Mouse (Mus musculus): ENCODE data around the gene A830018L16Rik. TPM values are rescaled to one million over a fixed set of nuclear protein-coding genes. Genes with fewer than 3 reads are reported as not detected.
A peak's percentile ranks its signal among the peaks of the same experiment; 100 is the strongest.
"Not testable (repeated sequence)": the region's sequence is repeated elsewhere in the genome, so short reads cannot be mapped to it uniquely, and the experiment has no call there.

A830018L16Rik gene
- 0.11 and 0.52 TPM in 2 replicates for polyA plus RNA-seq (2012; rRNA removed)

GRCm38 (mm10) chr1:11413894-11414556 is at the start of gene A830018L16Rik:
TSS of gene A830018L16Rik (plus strand) at chr1:11414105.
- DNase-seq (ENCODE audit: low spot score) = peak; percentile 23

- no peak for DNase-seq (ENCODE audit: low spot score)
Measured at GRCm38 (mm10) chr1:11385846-11386245, 28.1 kb upstream of the A830018L16Rik start.

GRCm38 (mm10) chr1:11395408-11395807 is 18.5 kb upstream of the A830018L16Rik start:
- DNase-seq (ENCODE audit: low spot score) = no peak

GRCm38 (mm10) chr1:11395996-11396736 is 17.7 kb upstream of the A830018L16Rik start:
- DNase-seq (ENCODE audit: low spot score) = no peak

GRCm38 (mm10) chr1:11401159-11401558 is 12.7 kb upstream of the A830018L16Rik start:
- no peak for DNase-seq (ENCODE audit: low spot score)

- DNase-seq (ENCODE audit: low spot score) = no peak
Measured at GRCm38 (mm10) chr1:11405527-11405926, 8.4 kb upstream of the A830018L16Rik start.

- no peak for DNase-seq (ENCODE audit: low spot score)
Measured at GRCm38 (mm10) chr1:11406026-11406425, 7.9 kb upstream of the A830018L16Rik start.

- DNase-seq (ENCODE audit: low spot score) = no peak
Measured at GRCm38 (mm10) chr1:11414560-11414959, 655 bp downstream of the A830018L16Rik start.

- no peak for DNase-seq (ENCODE audit: low spot score)
Measured at GRCm38 (mm10) chr1:11427310-11427709, 13.4 kb downstream of the A830018L16Rik start.

- no peak for DNase-seq (ENCODE audit: low spot score)
Measured at GRCm38 (mm10) chr1:11458353-11458752, 44.4 kb downstream of the A830018L16Rik start.

- no peak for DNase-seq (ENCODE audit: low spot score)
Measured at GRCm38 (mm10) chr1:11466325-11466724, 52.4 kb downstream of the A830018L16Rik start.

GRCm38 (mm10) chr1:11467065-11467643 is 53.2 kb downstream of the A830018L16Rik start:
- DNase-seq (ENCODE audit: low spot score) = no peak

GRCm38 (mm10) chr1:11492936-11493335 is 79.0 kb downstream of the A830018L16Rik start:
- DNase-seq (ENCODE audit: low spot score) = no peak

- no peak for DNase-seq (ENCODE audit: low spot score)
Measured at GRCm38 (mm10) chr1:11501556-11501955, 87.7 kb downstream of the A830018L16Rik start.

GRCm38 (mm10) chr1:11549810-11550209 is 135.9 kb downstream of the A830018L16Rik start:
- DNase-seq (ENCODE audit: low spot score) = not testable (repeated sequence)

- no peak for DNase-seq (ENCODE audit: low spot score)
Measured at GRCm38 (mm10) chr1:11565309-11565708, 151.4 kb downstream of the A830018L16Rik start.

GRCm38 (mm10) chr1:11566730-11567129 is 152.8 kb downstream of the A830018L16Rik start:
- no peak for DNase-seq (ENCODE audit: low spot score)

- no peak for DNase-seq (ENCODE audit: low spot score)
Measured at GRCm38 (mm10) chr1:11567300-11567885, 153.5 kb downstream of the A830018L16Rik start.

GRCm38 (mm10) chr1:11570274-11570673 is 156.4 kb downstream of the A830018L16Rik start:
- DNase-seq (ENCODE audit: low spot score) = no peak

- no peak for DNase-seq (ENCODE audit: low spot score)
Measured at GRCm38 (mm10) chr1:11573462-11573861, 159.6 kb downstream of the A830018L16Rik start.

- no peak for DNase-seq (ENCODE audit: low spot score)
Measured at GRCm38 (mm10) chr1:11580026-11580425, 166.1 kb downstream of the A830018L16Rik start.

GRCm38 (mm10) chr1:11588305-11588704 is 174.4 kb downstream of the A830018L16Rik start:
- DNase-seq (ENCODE audit: low spot score) = no peak

Measured in urinary bladder, adult 2 months (tissue).